Mouse (Mus musculus) urinary bladder, postnatal 4 days (tissue): Measurements from ENCODE around the gene Adamtsl1.

Source experiments
- DNase-seq, 2 experiments: peaks; one replicate each; pipeline ENCODE4 v3.0.0; 2021 to 2022; ENCODE audit warnings: low spot score in 2 of 2

Adamtsl1 gene

GRCm38 (mm10) chr4:85922741-85923140 lies 408.8 kb downstream of the Adamtsl1 start:
- DNase-seq, result no peak

DNA sequence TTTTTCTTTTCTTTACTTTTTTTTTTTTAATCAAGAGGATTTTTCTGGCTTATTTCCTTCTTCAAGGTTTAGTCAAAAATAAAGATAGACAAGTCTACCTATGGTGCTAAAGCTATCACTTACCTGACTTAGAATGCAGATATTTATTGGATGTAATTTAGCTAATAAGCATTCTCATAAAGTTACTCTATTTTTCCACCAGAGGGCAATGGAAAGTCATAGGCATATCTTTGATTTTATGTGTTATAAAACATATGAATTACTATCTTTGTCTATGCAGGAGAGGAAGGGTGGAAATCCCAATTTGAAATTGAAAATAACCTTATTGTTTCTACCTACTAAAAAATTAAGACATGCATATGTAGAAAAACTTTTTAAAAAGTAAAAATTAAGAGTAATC lies 418.2 kb downstream of the Adamtsl1 start:
- DNase-seq, result no peak

- no peak for DNase-seq
Observed at GRCm38 (mm10) chr4:85939460-85939859, 425.5 kb downstream of the Adamtsl1 start.

DNA sequence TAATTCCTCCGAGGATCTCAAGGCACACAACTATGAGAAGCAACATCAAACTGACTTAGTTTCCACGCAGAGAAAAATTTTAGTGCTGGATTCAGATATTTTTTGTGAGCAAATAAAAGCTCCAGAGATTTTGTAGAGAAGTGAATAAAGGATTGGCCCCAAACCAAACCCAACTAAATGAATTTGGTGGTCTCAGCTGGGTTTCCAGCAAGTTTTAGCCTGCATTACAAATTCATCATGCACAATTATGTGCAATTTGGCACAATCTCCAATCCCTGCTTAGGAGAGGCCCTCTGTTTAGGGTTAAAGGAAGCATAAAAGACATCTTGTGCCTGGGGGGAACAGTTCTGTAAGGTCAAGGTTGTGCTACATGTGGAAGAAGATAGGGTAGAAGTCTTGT lies 427.9 kb downstream of the Adamtsl1 start:
- DNase-seq, result no peak

- DNase-seq, result no peak
Observed at GRCm38 (mm10) chr4:85953590-85953989, 439.6 kb downstream of the Adamtsl1 start.

DNA sequence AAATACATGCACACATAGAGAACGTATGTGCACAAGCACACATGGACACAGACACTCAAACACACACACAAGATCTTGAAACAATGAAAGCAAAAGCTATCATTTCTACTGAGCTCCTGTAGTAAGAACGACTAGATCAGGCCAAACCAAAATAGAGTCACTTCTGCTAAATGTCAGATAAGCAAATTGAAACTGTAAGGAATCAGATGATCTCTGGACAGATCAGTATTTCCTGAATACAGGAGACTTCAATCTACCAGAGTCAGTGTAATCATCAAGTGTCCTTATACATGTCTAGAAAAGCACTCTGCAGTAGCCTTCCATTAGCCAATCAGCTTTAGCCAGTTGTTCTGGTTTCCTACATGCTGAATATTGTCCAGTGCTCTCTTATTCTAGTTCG lies 441.4 kb downstream of the Adamtsl1 start:
- DNase-seq, result no peak

- DNase-seq, result no peak
Observed at GRCm38 (mm10) chr4:85957266-85957665, 443.3 kb downstream of the Adamtsl1 start.

DNA sequence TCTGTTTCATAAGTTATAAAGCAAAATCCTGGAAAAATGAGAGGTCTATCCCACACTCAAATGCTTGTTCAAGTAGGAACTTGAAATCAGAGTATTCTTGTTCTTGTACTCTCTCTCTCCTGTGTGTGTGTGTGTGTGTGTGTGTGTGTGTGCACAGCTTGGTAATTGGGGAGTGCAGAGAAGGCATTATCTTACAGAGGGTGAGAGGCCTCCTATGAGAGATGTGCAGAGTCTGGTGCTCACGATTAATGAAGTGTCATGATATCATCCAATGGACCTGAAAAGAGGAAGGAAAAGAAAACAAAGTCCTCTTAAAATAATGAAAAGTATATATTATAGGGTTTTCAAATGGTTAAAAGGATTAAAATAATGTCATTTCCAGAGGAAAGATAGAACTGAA lies 443.9 kb downstream of the Adamtsl1 start:
- no peak for DNase-seq

- DNase-seq, result no peak
Observed at GRCm38 (mm10) chr4:85959019-85959418, 445.0 kb downstream of the Adamtsl1 start.

DNA sequence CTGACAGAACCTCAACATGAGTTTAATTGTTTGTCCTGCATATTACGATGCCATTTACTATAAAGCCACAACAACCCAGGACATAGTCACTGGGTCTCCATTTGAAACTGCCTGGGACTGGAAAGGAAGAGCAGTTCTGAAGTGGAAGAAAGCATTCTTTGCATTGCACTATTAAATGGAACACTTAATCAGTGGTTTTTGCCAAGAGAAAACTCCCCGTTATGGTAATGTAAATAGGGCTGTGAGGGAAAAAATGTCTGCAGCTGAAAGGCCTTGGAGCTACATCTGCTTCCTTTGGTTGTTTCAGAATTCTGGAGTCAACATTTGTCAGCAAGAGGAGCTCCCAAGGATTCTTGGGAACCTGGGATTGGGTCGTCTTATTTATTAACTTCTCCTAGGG lies 462.2 kb downstream of the Adamtsl1 start:
- no peak for DNase-seq

GRCm38 (mm10) chr4:85979206-85979605 lies 465.2 kb downstream of the Adamtsl1 start:
- DNase-seq, result no peak

DNA sequence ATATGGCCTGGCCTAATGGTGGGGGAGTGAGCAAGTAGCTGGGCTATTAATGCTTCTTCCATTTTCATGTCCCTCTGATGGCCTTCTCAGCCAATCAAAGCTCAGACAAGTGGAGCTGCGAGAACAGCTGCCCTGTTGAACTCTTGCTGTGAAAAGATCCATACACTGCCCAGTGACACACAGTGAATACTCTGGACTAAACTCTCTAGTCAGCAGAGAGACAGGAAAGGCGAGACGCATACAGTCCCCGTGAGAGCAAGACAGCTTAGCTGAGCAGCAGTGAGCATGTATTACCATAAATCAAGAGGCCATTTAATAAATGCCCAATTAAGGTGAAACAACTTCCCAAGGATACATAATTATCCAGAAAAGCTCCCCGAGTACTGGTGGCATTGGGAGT lies 492.6 kb downstream of the Adamtsl1 start:
- DNase-seq, result no peak

- no peak for DNase-seq
Observed at GRCm38 (mm10) chr4:86013640-86014039, 499.7 kb downstream of the Adamtsl1 start.

DNA sequence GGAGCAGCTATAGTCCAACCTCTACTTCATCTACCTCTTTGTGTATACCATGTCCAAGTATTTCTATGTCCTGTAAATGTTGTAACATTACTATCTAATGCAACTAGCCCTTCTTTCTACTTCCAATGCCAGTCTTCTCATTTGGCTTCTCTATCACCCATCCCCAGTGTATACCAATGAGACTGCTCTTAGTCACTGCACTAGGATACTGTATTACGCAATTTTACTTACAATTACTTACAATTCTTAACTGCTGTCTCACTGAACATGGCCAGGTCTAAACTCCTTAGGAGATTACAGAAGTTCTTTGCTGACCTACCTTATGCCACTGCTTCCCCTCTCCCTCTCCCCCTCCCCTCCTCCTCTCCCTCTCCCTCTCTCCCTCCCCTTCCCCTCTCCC lies 505.0 kb downstream of the Adamtsl1 start:
- no peak for DNase-seq

DNA sequence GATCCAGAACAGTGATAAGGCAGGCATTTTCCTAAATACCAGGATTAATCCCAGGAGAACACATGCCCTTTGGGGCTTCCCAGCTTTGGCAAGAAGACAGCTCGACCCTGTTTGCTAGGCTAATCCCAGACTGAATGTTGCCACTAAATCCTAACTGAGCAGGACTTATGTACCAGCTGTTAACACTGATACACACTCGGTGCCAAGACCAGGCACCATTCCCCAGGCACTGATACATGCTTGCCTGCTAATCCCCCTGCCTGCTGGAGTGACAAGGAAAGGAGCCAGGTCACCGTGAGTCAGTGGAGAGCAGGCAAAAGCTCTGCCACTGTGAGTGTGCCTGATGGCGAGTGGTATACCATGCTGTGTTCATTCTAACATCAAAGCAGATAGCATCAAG lies 505.6 kb downstream of the Adamtsl1 start:
- no peak for DNase-seq

- no peak for DNase-seq
Observed at GRCm38 (mm10) chr4:86020372-86021090, 506.6 kb downstream of the Adamtsl1 start.

GRCm38 (mm10) chr4:86024573-86025160 lies 510.7 kb downstream of the Adamtsl1 start:
- no peak for DNase-seq

GRCm38 (mm10) chr4:86029486-86029885 lies 515.5 kb downstream of the Adamtsl1 start:
- DNase-seq, result no peak

DNA sequence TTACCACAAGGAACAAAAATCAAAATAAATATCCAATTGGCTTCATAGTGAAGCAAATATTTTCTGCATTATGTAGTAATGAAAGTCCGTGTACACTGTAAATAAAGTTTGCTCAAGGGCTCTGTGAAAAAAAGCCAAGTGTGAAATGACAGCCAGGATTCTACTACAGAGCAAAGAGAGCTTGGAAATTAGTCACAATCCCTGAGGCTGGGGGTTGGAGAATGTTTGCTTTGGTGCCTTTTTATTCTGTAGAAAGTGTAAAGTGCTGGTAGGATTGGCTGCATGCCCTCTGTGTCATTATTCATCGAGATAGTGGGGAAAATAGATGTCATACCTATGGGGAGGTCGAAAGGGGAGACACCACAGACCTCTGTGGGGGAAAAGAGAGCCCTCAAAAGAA lies 516.2 kb downstream of the Adamtsl1 start:
- no peak for DNase-seq

DNA sequence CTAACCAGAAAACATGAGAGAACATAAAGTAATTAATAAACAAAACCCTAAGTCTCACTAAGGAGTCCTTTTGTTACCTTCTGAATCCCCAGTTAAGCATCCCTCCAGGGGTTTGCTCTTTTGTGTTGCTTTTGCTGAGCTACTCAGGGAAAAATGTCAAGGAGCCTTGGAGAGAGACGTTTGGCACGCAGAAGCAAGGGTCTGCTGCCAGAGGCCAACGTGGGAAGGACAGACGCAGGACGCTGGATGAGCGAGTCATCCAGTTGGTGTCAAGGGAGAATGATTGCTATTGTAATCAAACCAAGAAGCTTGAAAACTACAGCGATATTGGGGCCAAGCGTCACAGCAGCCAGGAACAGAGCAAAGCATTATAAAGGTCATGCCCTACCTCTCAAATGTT lies 517.1 kb downstream of the Adamtsl1 start:
- no peak for DNase-seq

DNA sequence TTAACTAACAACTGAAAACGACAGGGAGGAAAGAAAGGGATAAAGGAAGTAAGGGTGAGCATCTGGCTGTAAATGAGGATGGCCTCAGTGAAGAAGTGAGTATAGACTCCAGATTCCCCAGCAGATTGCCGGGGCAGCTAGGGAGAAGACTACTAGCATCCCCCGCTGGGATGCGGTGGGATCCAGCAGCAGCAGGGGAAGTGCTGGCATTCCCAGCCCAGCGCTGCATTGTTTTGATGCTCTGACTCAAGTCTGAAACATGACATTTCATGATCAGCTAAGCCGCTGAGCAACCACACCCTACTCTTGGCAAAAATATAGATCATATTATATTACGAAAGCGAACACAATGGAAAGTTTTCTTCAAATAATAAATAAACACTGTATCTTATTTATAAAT lies 526.9 kb downstream of the Adamtsl1 start:
- no peak for DNase-seq

GRCm38 (mm10) chr4:86045448-86045847 lies 531.5 kb downstream of the Adamtsl1 start:
- no peak for DNase-seq

DNA sequence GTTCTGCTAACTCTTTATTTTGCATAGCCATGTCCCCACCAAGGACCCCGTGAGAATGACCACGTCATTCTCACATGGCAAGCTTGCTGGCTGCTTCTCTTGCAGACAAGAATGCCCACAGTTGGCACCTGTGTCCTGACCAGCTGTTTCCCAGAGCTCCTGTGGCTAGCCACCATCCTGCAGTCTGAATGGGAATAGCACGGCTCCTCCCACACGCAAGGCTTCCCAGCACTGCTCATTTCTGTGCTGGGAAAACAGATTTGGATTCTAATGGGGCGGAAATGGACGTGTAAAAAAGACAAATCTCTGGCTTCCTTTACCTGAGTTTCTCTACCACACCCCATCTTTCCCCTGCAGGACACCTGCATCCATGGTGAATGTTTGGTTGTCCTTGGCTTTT lies 531.9 kb downstream of the Adamtsl1 start:
- no peak for DNase-seq

GRCm38 (mm10) chr4:86046881-86047280 lies 532.9 kb downstream of the Adamtsl1 start:
- no peak for DNase-seq
